ENCODE assay signal across 34 mouse cellular contexts in genomic region chr4:35173551-35173950, GRCm38 (mm10). TPM values are rescaled to one million over a fixed set of nuclear protein-coding genes. Genes with fewer than 3 reads are reported as not detected.
DNase-seq lines count a peak whose midpoint lies in the region; ATAC-seq and TF ChIP-seq lines count a peak whose summit lies in the region.
"Had no signal": no experiment of that assay in that cellular context is flagged by ENCODE, and none has a peak within 500 bp of the region (broad histone marks: within the 10 kb centered on the region; RNA-seq: fewer than 3 reads in every experiment).

No protein-coding gene starts in this region.

- no peaks in the 10 kb centered on the region for H3K9me3 ChIP-seq in forebrain, embryonic 11.5 days (ENCODE audit: control insufficient read depth, low read length)
- no peaks in the 10 kb centered on the region for H3K9me3 ChIP-seq in forebrain, embryonic 16.5 days (ENCODE audit: control insufficient read depth, low read length)
- H3K9me3 ChIP-seq: forebrain, embryonic 10.5 days; hindbrain, embryonic 12.5 days; hindbrain, embryonic 15.5 days had no signal

- in situ Hi-C loops in Patski (cut with MboI; ENCODE audit: low pct_unique_long_range_greater_than_20kb), result no loop called here

- no peak overlapping the region for H3K27ac ChIP-seq in forebrain, embryonic 11.5 days (ENCODE audit: low read depth, low read length)
- H3K27ac ChIP-seq in forebrain, embryonic 16.5 days (ENCODE audit: low read length), result no peak overlapping the region
- H3K27ac ChIP-seq: forebrain, embryonic 10.5 days; hindbrain, embryonic 12.5 days; hindbrain, embryonic 15.5 days had no signal

- H3K27me3 ChIP-seq in forebrain, embryonic 11.5 days (ENCODE audit: control insufficient read depth, insufficient read depth, low read length), result no peaks in the 10 kb centered on the region
- H3K27me3 ChIP-seq in forebrain, embryonic 16.5 days (replicated peaks; ENCODE audit: control insufficient read depth, insufficient read depth, low read length), result no peaks in the 10 kb centered on the region
- H3K27me3 ChIP-seq in Patski, result no peaks in the 10 kb centered on the region
- H3K27me3 ChIP-seq: hindbrain, embryonic 12.5 days; hindbrain, embryonic 15.5 days had no signal

- DNase-seq in forebrain, embryonic 11.5 days (ENCODE audit: low spot score), result peak; percentile 24
- DNase-seq in 3T3-L1 (ENCODE audit: low read depth, low spot score) (peak; percentile 40), Patski (ENCODE audit: low read depth, low spot score) (peak; percentile 85)
- DNase-seq in fibroblast of lung, adult 2 months (ENCODE audit: low read depth), result peak; percentile 66
- no peak for DNase-seq in right cerebral cortex, postnatal 4 days
- DNase-seq in gastrocnemius, postnatal 10 days, result no peak
- DNase-seq: adrenal gland, adult 8-10 months; adrenal gland, postnatal 25 days; cerebellum, adult 11-12 months; cerebellum, adult 8-10 months; cerebellum, postnatal 10 days; cerebellum, postnatal 36 days; embryo, embryonic 11 days; gastrocnemius, postnatal 14 days; heart, adult 11 months had no signal

- CTCF ChIA-PET in Patski (lab: Charles Lee), result interaction anchor here (1.2 to 1.4 kb wide), 2 partner anchors 15 to 16 kb away, joined by 3 to 6 read pairs; partner anchors contain the start of gene Mob3b

- no peak for TF ChIP-seq CTCF in Patski (IDR thresholded peaks at IDR 0.05)

- H3K4me2 ChIP-seq in forebrain, embryonic 11.5 days (ENCODE audit: low read depth, low read length, severe bottlenecking), result no peak overlapping the region
- H3K4me2 ChIP-seq in forebrain, embryonic 16.5 days (ENCODE audit: low read length), result no peak overlapping the region
- H3K4me2 ChIP-seq: heart, embryonic 11.5 days; hindbrain, embryonic 12.5 days; hindbrain, embryonic 15.5 days had no signal

- WGBS in forebrain, embryonic 11.5 days, result 74% methylated on average over 1 of the region's 1 CpGs
- 76% methylated on average over 1 of the region's 1 CpGs for WGBS in forebrain, embryonic 16.5 days

- H3K9ac ChIP-seq in forebrain, embryonic 11.5 days (ENCODE audit: low read length), result no peak overlapping the region
- no peak overlapping the region for H3K9ac ChIP-seq in forebrain, embryonic 16.5 days (replicated peaks; ENCODE audit: low read depth, low read length)
- H3K9ac ChIP-seq: hindbrain, embryonic 12.5 days; hindbrain, embryonic 15.5 days had no signal

- no peak overlapping the region for H3K4me3 ChIP-seq in forebrain, embryonic 11.5 days (ENCODE audit: low read depth, low read length)
- no peak overlapping the region for H3K4me3 ChIP-seq in forebrain, embryonic 16.5 days (replicated peaks; ENCODE audit: low read length)
- H3K4me3 ChIP-seq: erythroblast, embryonic 14.5 days; forebrain, embryonic 10.5 days; hindbrain, embryonic 12.5 days; hindbrain, embryonic 15.5 days had no signal

- ATAC-seq in forebrain, embryonic 11.5 days (replicated peaks; ENCODE audit: low FRiP score), result no peak
- ATAC-seq in forebrain, embryonic 16.5 days, result no peak
- peak; percentile 81 for ATAC-seq in Patski
- ATAC-seq: CD4-positive, CD25-positive, alpha-beta regulatory T cell, adult 4 months; forebrain, embryonic 14.5 days; intestine, postnatal 0 days had no signal

- no peaks in the 10 kb centered on the region for H3K36me3 ChIP-seq in forebrain, embryonic 11.5 days (ENCODE audit: control insufficient read depth, insufficient read depth, low read length)
- H3K36me3 ChIP-seq in forebrain, embryonic 16.5 days (ENCODE audit: control insufficient read depth, insufficient read depth), result no peaks in the 10 kb centered on the region
- H3K36me3 ChIP-seq: forebrain, embryonic 10.5 days; hindbrain, embryonic 12.5 days; hindbrain, embryonic 15.5 days had no signal

- POLR2A ChIA-PET in Patski (lab: Charles Lee), result interaction anchor here (1.1 kb wide), 1 partner anchor 14 kb away, joined by 3 read pairs; no protein-coding TSS in a partner anchor

- H3K4me1 ChIP-seq in forebrain, embryonic 11.5 days (replicated peaks; ENCODE audit: control insufficient read depth, insufficient read depth, low read length), result no peaks in the 10 kb centered on the region
- H3K4me1 ChIP-seq in forebrain, embryonic 16.5 days (replicated peaks; ENCODE audit: control insufficient read depth, insufficient read depth, low read length), result peaks cover 7% of the 10 kb centered on the region; the same call in 1 of the 2 replicates
- H3K4me1 ChIP-seq: hindbrain, embryonic 12.5 days; hindbrain, embryonic 15.5 days had no signal

RNA-seq across cellular contexts. Expression of gene Mob3b, which starts 16.3 kb away (rescaled TPM):
- 18.9 and 20.0 TPM in 2 replicates for polyA plus RNA-seq in forebrain, embryonic 11.5 days (2014; fragmentation: Nextera tagmentation; extraction: Ambion mirVana)
- polyA plus RNA-seq in forebrain, embryonic 16.5 days (2015; fragmentation: Nextera tagmentation; extraction: Ambion mirVana), result 4.3 and 4.6 TPM in 2 replicates
- polyA plus RNA-seq in Patski (2021), result 9.8 TPM
- 1 to 10 TPM; 2.8 to 3.9 TPM for total RNA-seq in gastrocnemius, postnatal 10 days (2021)
- polyA plus RNA-seq: erythroblast, embryonic 14.5 days had no signal

RNA-seq across cellular contexts. Expression of gene Ifnk, which starts 21.7 kb away (rescaled TPM):
- polyA plus RNA-seq in forebrain, embryonic 11.5 days (2014; fragmentation: Nextera tagmentation; extraction: Ambion mirVana), result 0.56 TPM in 1 of 2 replicates, not detected in the other
- 0.27 TPM in 1 of 2 replicates, not detected in the other for polyA plus RNA-seq in forebrain, embryonic 16.5 days (2015; fragmentation: Nextera tagmentation; extraction: Ambion mirVana)
- polyA plus RNA-seq in Patski (2021), result not detected
- not detected for total RNA-seq in gastrocnemius, postnatal 10 days (2021)
- total RNA-seq: adrenal gland, postnatal 25 days; gastrocnemius, postnatal 14 days; gastrocnemius, postnatal 4 days; heart, adult 8-10 months; heart, postnatal 25 days; hematopoietic stem cell, adult 5-6 weeks; MEL had no signal
- polyA plus RNA-seq: brain, embryonic 14.5 days; C2C12; cortical plate, adult 2 months; erythroblast, embryonic 14.5 days; forebrain, embryonic 14.5 days; heart, embryonic 11.5 days; heart, embryonic 14.5 days; heart, postnatal 0 days; hindbrain, embryonic 12.5 days had no signal

RNA-seq across cellular contexts. Expression of gene C9orf72, which starts 52.4 kb away (rescaled TPM):
- 25.4 and 25.7 TPM in 2 replicates for polyA plus RNA-seq in forebrain, embryonic 11.5 days (2014; fragmentation: Nextera tagmentation; extraction: Ambion mirVana)
- polyA plus RNA-seq in forebrain, embryonic 16.5 days (2015; fragmentation: Nextera tagmentation; extraction: Ambion mirVana), result 49.1 and 50.2 TPM in 2 replicates
- 10.0 TPM for polyA plus RNA-seq in Patski (2021)
- total RNA-seq in gastrocnemius, postnatal 10 days (2021), result 1 to 10 TPM; 9.1 to 9.2 TPM
- polyA plus RNA-seq: erythroblast, embryonic 14.5 days had no signal

Comparison
In these comparisons a context has a peak if more than half of its experiments do, and no peak if none do; other contexts are left out.
1. DNase-seq: peak in forebrain, embryonic 11.5 days (single experiment), 3T3-L1 (single experiment), Patski (single experiment) and fibroblast of lung, adult 2 months (single experiment); none in right cerebral cortex, postnatal 4 days (single experiment) and gastrocnemius, postnatal 10 days (single experiment).